In the genomic region with DNA sequence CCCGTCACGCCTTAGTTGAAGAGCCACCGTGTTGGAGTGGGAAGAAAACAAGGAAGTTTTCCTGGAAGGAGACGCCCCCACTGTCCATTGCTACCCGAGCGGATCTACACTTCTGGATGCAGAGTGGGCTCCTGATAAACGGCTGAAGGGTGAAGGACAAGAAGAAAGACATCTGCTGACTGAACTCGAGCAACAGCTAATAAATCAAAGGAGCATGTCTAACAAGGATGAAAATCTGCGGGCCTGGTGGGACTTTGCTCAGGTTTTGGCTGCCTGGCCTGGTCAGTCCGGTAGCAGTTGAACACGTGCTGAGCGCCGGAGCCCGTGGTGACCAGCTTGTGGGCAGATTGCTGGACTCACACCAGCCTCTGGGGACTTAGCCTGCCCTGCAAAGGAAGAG, we compare ENCODE assay signal across 9 mouse cellular contexts. TPM values are rescaled to one million over a fixed set of nuclear protein-coding genes. Genes with fewer than 3 reads are reported as not detected.
DNase-seq lines count a peak whose midpoint lies in the region; ATAC-seq and TF ChIP-seq lines count a peak whose summit lies in the region.
"Had no signal": no experiment of that assay in that cellular context is flagged by ENCODE, and none has a peak within 500 bp of the region (broad histone marks: within the 10 kb centered on the region; RNA-seq: fewer than 3 reads in every experiment).

No protein-coding gene starts in this region.

- H3K36me3 ChIP-seq in testis, adult 2 months (ENCODE audit: control insufficient read depth, insufficient read depth, low read length): peaks cover 1% of the 10 kb centered on the region; the same call in 1 of the 2 replicates
- no peaks in the 10 kb centered on the region for H3K36me3 ChIP-seq in limb, embryonic 13.5 days

- peak overlapping the region; percentile 86 for H3K4me3 ChIP-seq in testis, adult 2 months (ENCODE audit: control insufficient read depth, low read depth, low read length)
- H3K4me3 ChIP-seq in limb, embryonic 13.5 days: no peak overlapping the region

- no peak for TF ChIP-seq CTCF in testis, adult 2 months (IDR thresholded peaks at IDR 0.05; ENCODE audit: control insufficient read depth, insufficient read depth, insufficient replicate concordance, low read depth, low read length)

- H3K4me1 ChIP-seq in testis, adult 2 months (ENCODE audit: control insufficient read depth, insufficient read depth, low read length): peaks cover 20% of the 10 kb centered on the region
- H3K4me1 ChIP-seq in limb, embryonic 13.5 days: peaks cover 26% of the 10 kb centered on the region

- 42% methylated on average over 14 of the region's 14 CpGs for WGBS in limb, embryonic 13.5 days

- H3K4me2 ChIP-seq in limb, embryonic 13.5 days (replicated peaks): peak overlapping the region; percentile 50

- peak; percentile 43 for DNase-seq in adrenal gland, postnatal 10 days
- no peak for DNase-seq in adrenal gland, adult 8-10 months
- no peak for DNase-seq in testis, postnatal 14 days (ENCODE audit: low spot score)
- no peak for DNase-seq in Muller cell, postnatal 12 days (ENCODE audit: inconsistent ontology term)
- no peak for DNase-seq in thymus, postnatal 10 days (ENCODE audit: low spot score in 2 of 2)
- DNase-seq in spleen, postnatal 36 days (ENCODE audit: low spot score in 2 of 2): no peak

- H3K9me3 ChIP-seq in limb, embryonic 13.5 days: no peaks in the 10 kb centered on the region

- peak overlapping the region; percentile 82 for H3K27ac ChIP-seq in testis, adult 2 months (ENCODE audit: control insufficient read depth, insufficient read depth, low read depth, low read length)
- H3K27ac ChIP-seq in limb, embryonic 13.5 days: no peak overlapping the region

- no peak for ATAC-seq in limb, embryonic 13.5 days (ENCODE audit: low FRiP score, low read depth)

- no peak for TF ChIP-seq POLR2A in testis, adult 2 months (IDR thresholded peaks at IDR 0.05; ENCODE audit: control insufficient read depth, low read depth, low read length)

- no peaks in the 10 kb centered on the region for H3K27me3 ChIP-seq in testis, adult 2 months (ENCODE audit: control insufficient read depth, insufficient read depth, low read length)
- no peaks in the 10 kb centered on the region for H3K27me3 ChIP-seq in limb, embryonic 13.5 days

- H3K9ac ChIP-seq in limb, embryonic 13.5 days: no peak overlapping the region

RNA-seq across cellular contexts. Expression of gene Slc2a5, which starts 0.6 kb away (rescaled TPM):
- under 1 TPM; 0.27 to 0.75 TPM for total RNA-seq in adrenal gland, postnatal 10 days (2021)
- 1 to 10 TPM in 2 of 4 experiments, under 1 TPM in 2; 0.45 to 3.3 (median 1.3) TPM for total RNA-seq in adrenal gland, adult 8-10 months (2022)
- polyA plus RNA-seq in testis, adult 2 months (2012; rRNA removed): 732 and 736 TPM in 2 replicates
- polyA plus RNA-seq in limb, embryonic 13.5 days (2015; fragmentation: Nextera tagmentation; extraction: Ambion mirVana): 2.2 TPM in 2 replicates
- total RNA-seq: gastrocnemius, adult 18-20 months had no signal

RNA-seq across cellular contexts. Expression of gene Slc2a7, which starts 29.1 kb away (rescaled TPM):
- total RNA-seq in adrenal gland, postnatal 10 days (2021): not detected
- total RNA-seq in adrenal gland, adult 8-10 months (2022): not detected
- polyA plus RNA-seq in testis, adult 2 months (2012; rRNA removed): not detected in 2 replicates
- not detected in 2 replicates for polyA plus RNA-seq in limb, embryonic 13.5 days (2015; fragmentation: Nextera tagmentation; extraction: Ambion mirVana)
- total RNA-seq: gastrocnemius, adult 18-20 months had no signal

RNA-seq across cellular contexts. Expression of gene Gpr157, which starts 32.5 kb away (rescaled TPM):
- total RNA-seq in adrenal gland, postnatal 10 days (2021): 1 to 10 TPM; 2.7 to 4.9 TPM
- total RNA-seq in adrenal gland, adult 8-10 months (2022): 1 to 10 TPM; 1.4 to 3.3 (median 2.3) TPM
- 0.96 and 1.3 TPM in 2 replicates for polyA plus RNA-seq in testis, adult 2 months (2012; rRNA removed)
- polyA plus RNA-seq in limb, embryonic 13.5 days (2015; fragmentation: Nextera tagmentation; extraction: Ambion mirVana): 1.2 TPM in 2 replicates
